ENCODE assay signal across 26 mouse cellular contexts in genomic region chr1:76362106-76362505, GRCm38 (mm10).
"Had no signal": no experiment of that assay in that cellular context is flagged by ENCODE, and none has a peak within 500 bp of the region (broad histone marks: within the 10 kb centered on the region; RNA-seq: fewer than 3 reads in every experiment).

No protein-coding gene starts in this region.

- H3K27ac ChIP-seq: gastrocnemius, adult 2 months; heart, embryonic 10.5 days; hindbrain, embryonic 13.5 days; hindbrain, embryonic 15.5 days; hindbrain, postnatal 0 days; kidney, embryonic 15.5 days; kidney, postnatal 0 days; layer of hippocampus, adult 2 months; left cerebral cortex, adult 2 months; limb, embryonic 10.5 days; limb, embryonic 12.5 days; liver, embryonic 14.5 days had no signal

- H3K9ac ChIP-seq: heart, embryonic 12.5 days; hindbrain, embryonic 13.5 days; hindbrain, embryonic 15.5 days; kidney, embryonic 15.5 days; limb, embryonic 12.5 days; liver, embryonic 14.5 days had no signal

- H3K4me1 ChIP-seq: heart, embryonic 10.5 days; heart, embryonic 12.5 days; hindbrain, embryonic 13.5 days; hindbrain, embryonic 15.5 days; kidney, embryonic 15.5 days; limb, embryonic 10.5 days; limb, embryonic 12.5 days had no signal

- H3K27me3 ChIP-seq: heart, embryonic 12.5 days; hindbrain, embryonic 13.5 days; hindbrain, embryonic 15.5 days; kidney, embryonic 15.5 days; limb, embryonic 12.5 days had no signal

- H3K4me3 ChIP-seq: gastrocnemius, adult 2 months; heart, embryonic 10.5 days; heart, embryonic 12.5 days; hindbrain, embryonic 13.5 days; hindbrain, embryonic 15.5 days; kidney, embryonic 15.5 days; layer of hippocampus, adult 2 months; left cerebral cortex, adult 2 months; limb, embryonic 10.5 days; limb, embryonic 12.5 days had no signal

- H3K36me3 ChIP-seq: heart, embryonic 10.5 days; heart, embryonic 12.5 days; hindbrain, embryonic 13.5 days; hindbrain, embryonic 15.5 days; kidney, embryonic 15.5 days; limb, embryonic 10.5 days; limb, embryonic 12.5 days had no signal

- ATAC-seq: hindbrain, postnatal 0 days; intestine, embryonic 16.5 days had no signal

- H3K4me2 ChIP-seq: heart, embryonic 12.5 days; hindbrain, embryonic 13.5 days; hindbrain, embryonic 15.5 days; kidney, embryonic 15.5 days; limb, embryonic 12.5 days; liver, embryonic 11.5 days had no signal

- H3K9me3 ChIP-seq: heart, embryonic 10.5 days; heart, embryonic 12.5 days; hindbrain, embryonic 13.5 days; hindbrain, embryonic 15.5 days; kidney, embryonic 15.5 days; limb, embryonic 10.5 days; limb, embryonic 12.5 days had no signal

- DNase-seq: gastrocnemius, adult 2 months; gastrocnemius, postnatal 10 days; gastrocnemius, postnatal 25 days; heart, adult 18-20 months; heart, postnatal 10 days; heart, postnatal 4 days; kidney, adult 11 months; kidney, adult 2 months; kidney, adult 9 months; kidney, postnatal 25 days; kidney, postnatal 4 days; liver had no signal
